Mouse (Mus musculus): ENCODE results near the gene Pitx1. TPM values are rescaled to one million over a fixed set of nuclear protein-coding genes. Genes with fewer than 3 reads are reported as not detected.

Gene Pitx1
- polyA plus RNA-seq, 1 experiment from 2014 or later: 8.2 TPM

GRCm38 (mm10) chr13:55833921-55834320 is 2.1 kb downstream of the Pitx1 start:
- Histone ChIP-seq H3K27ac (ENCODE audit: low read depth, low read length) (no peak overlapping the region), H3K4me2 (replicated peaks; ENCODE audit: low read depth) (no peak overlapping the region), H3K9me3 (ENCODE audit: control insufficient read depth) (no peaks in the 10 kb centered on the region), H3K4me1 (replicated peaks; ENCODE audit: control insufficient read depth, insufficient read depth, low read length) (no peaks in the 10 kb centered on the region), H3K9ac (ENCODE audit: low read depth, low read length) (no peak overlapping the region), H3K27me3 (replicated peaks; ENCODE audit: control insufficient read depth, insufficient read depth, low read length) (peaks cover 79% of the 10 kb centered on the region), H3K36me3 (ENCODE audit: control insufficient read depth, insufficient read depth) (no peaks in the 10 kb centered on the region), H3K4me3 (ENCODE audit: low read depth, low read length) (no peak overlapping the region)
- no peak for TF ChIP-seq CTCF (IDR thresholded peaks at IDR 0.05; ENCODE audit: low read depth)
- 54% methylated on average over 7 of the region's 7 CpGs for WGBS
- ATAC-seq: no peak

GRCm38 (mm10) chr13:55832602-55833001 is 3.4 kb downstream of the Pitx1 start:
- H3K9me3 ChIP-seq (ENCODE audit: control insufficient read depth): no peaks in the 10 kb centered on the region
- ATAC-seq: no peak
- H3K4me1 ChIP-seq (replicated peaks; ENCODE audit: control insufficient read depth, insufficient read depth, low read length): no peaks in the 10 kb centered on the region
- H3K27ac ChIP-seq (ENCODE audit: low read depth, low read length): no peak overlapping the region
- no peaks in the 10 kb centered on the region for H3K36me3 ChIP-seq (ENCODE audit: control insufficient read depth, insufficient read depth)
- H3K4me2 ChIP-seq (replicated peaks; ENCODE audit: low read depth): no peak overlapping the region
- 77% methylated on average over 1 of the region's 1 CpGs for WGBS
- peak; percentile 23; the same call in 1 of the 2 replicates for TF ChIP-seq CTCF (IDR thresholded peaks at IDR 0.05; ENCODE audit: low read depth)
- H3K4me3 ChIP-seq (ENCODE audit: low read depth, low read length): no peak overlapping the region
- peaks cover 79% of the 10 kb centered on the region for H3K27me3 ChIP-seq (replicated peaks; ENCODE audit: control insufficient read depth, insufficient read depth, low read length)
- no peak overlapping the region for H3K9ac ChIP-seq (ENCODE audit: low read depth, low read length)

GRCm38 (mm10) chr13:55831722-55832160 is 4.3 kb downstream of the Pitx1 start:
- 14% methylated on average over 25 of the region's 25 CpGs for WGBS

GRCm38 (mm10) chr13:55830833-55831721 is 4.9 kb downstream of the Pitx1 start:
- H3K4me1 ChIP-seq (replicated peaks; ENCODE audit: control insufficient read depth, insufficient read depth, low read length): no peaks in the 10 kb centered on the region
- no peak for TF ChIP-seq CTCF (IDR thresholded peaks at IDR 0.05; ENCODE audit: low read depth)
- peak overlapping the region; percentile 89 for H3K4me2 ChIP-seq (replicated peaks; ENCODE audit: low read depth)
- 2% methylated on average over 56 of the region's 82 CpGs for WGBS
- H3K27me3 ChIP-seq (replicated peaks; ENCODE audit: control insufficient read depth, insufficient read depth, low read length): peaks cover 74% of the 10 kb centered on the region
- H3K27ac ChIP-seq (ENCODE audit: low read depth, low read length): no peak overlapping the region; the same call in 1 of the 2 replicates
- H3K9me3 ChIP-seq (ENCODE audit: control insufficient read depth): no peaks in the 10 kb centered on the region
- H3K36me3 ChIP-seq (ENCODE audit: control insufficient read depth, insufficient read depth): no peaks in the 10 kb centered on the region
- H3K9ac ChIP-seq (ENCODE audit: low read depth, low read length): peak overlapping the region; percentile 64
- peak; percentile 57 for ATAC-seq
- peak overlapping the region; percentile 59 for H3K4me3 ChIP-seq (ENCODE audit: low read depth, low read length)

More at GRCm38 (mm10) chr13:55831722-55832160, 4.3 kb downstream of the Pitx1 start:
- no peak overlapping the region for H3K27ac ChIP-seq (ENCODE audit: low read depth, low read length)
- H3K4me3 ChIP-seq (ENCODE audit: low read depth, low read length): peak overlapping the region; percentile 59
- no peak for ATAC-seq
- H3K4me1 ChIP-seq (replicated peaks; ENCODE audit: control insufficient read depth, insufficient read depth, low read length): no peaks in the 10 kb centered on the region
- H3K36me3 ChIP-seq (ENCODE audit: control insufficient read depth, insufficient read depth): no peaks in the 10 kb centered on the region
- peak overlapping the region; percentile 89 for H3K4me2 ChIP-seq (replicated peaks; ENCODE audit: low read depth)
- H3K27me3 ChIP-seq (replicated peaks; ENCODE audit: control insufficient read depth, insufficient read depth, low read length): peaks cover 76% of the 10 kb centered on the region
- TF ChIP-seq CTCF (IDR thresholded peaks at IDR 0.05; ENCODE audit: low read depth): no peak
- no peaks in the 10 kb centered on the region for H3K9me3 ChIP-seq (ENCODE audit: control insufficient read depth)
- H3K9ac ChIP-seq (ENCODE audit: low read depth, low read length): no peak overlapping the region

GRCm38 (mm10) chr13:55830081-55830832 is 5.7 kb downstream of the Pitx1 start:
- H3K9ac ChIP-seq (ENCODE audit: low read depth, low read length): peak overlapping the region; percentile 64
- H3K4me3 ChIP-seq (ENCODE audit: low read depth, low read length): peak overlapping the region; percentile 59
- H3K9me3 ChIP-seq (ENCODE audit: control insufficient read depth): no peaks in the 10 kb centered on the region
- H3K4me2 ChIP-seq (replicated peaks; ENCODE audit: low read depth): peak overlapping the region; percentile 89
- WGBS: 1% methylated on average over 48 of the region's 48 CpGs
- H3K27me3 ChIP-seq (replicated peaks; ENCODE audit: control insufficient read depth, insufficient read depth, low read length): peaks cover 74% of the 10 kb centered on the region
- H3K27ac ChIP-seq (ENCODE audit: low read depth, low read length): no peak overlapping the region; the same call in 1 of the 2 replicates
- H3K4me1 ChIP-seq (replicated peaks; ENCODE audit: control insufficient read depth, insufficient read depth, low read length): no peaks in the 10 kb centered on the region
- no peak; the same call in 1 of the 2 replicates for ATAC-seq
- TF ChIP-seq CTCF (IDR thresholded peaks at IDR 0.05; ENCODE audit: low read depth): no peak
- no peaks in the 10 kb centered on the region for H3K36me3 ChIP-seq (ENCODE audit: control insufficient read depth, insufficient read depth)
